Mouse (Mus musculus) left cerebral cortex, postnatal 14 days (tissue): ENCODE results near the gene Ropn1. TPM values are rescaled to one million over a fixed set of nuclear protein-coding genes. Genes with fewer than 3 reads are reported as not detected.
"Not testable (repeated sequence)": the region's sequence is repeated elsewhere in the genome, so short reads cannot be mapped to it uniquely, and the experiment has no call there.

Experiments used
- DNase-seq, 2 experiments: peaks; one replicate each; pipeline ENCODE4 v3.0.0; 2021 to 2022; ENCODE audit warnings: low spot score in 2 of 2, mixed read lengths in 1 of 2
- intact Hi-C: fragments of 180-260 bp; cut with DNase I; formaldehyde crosslinking; loops from one replicate; pipeline ENCODE4 v1.15.1; 2025
- total RNA-seq, 2 experiments: library from RNA; stranded (reverse); gene quantifications; 2 replicates each; pipeline ENCODE4 v1.2.3; 2021

Gene Ropn1
- total RNA-seq, 2 experiments from 2014 or later, result 0.55 TPM; not detected in 1

- intact Hi-C loops, result no loop called here
- no peak for DNase-seq
Measured at GRCm38 (mm10) chr16:34674365-34674764, 24.6 kb downstream of the Ropn1 start.

DNA sequence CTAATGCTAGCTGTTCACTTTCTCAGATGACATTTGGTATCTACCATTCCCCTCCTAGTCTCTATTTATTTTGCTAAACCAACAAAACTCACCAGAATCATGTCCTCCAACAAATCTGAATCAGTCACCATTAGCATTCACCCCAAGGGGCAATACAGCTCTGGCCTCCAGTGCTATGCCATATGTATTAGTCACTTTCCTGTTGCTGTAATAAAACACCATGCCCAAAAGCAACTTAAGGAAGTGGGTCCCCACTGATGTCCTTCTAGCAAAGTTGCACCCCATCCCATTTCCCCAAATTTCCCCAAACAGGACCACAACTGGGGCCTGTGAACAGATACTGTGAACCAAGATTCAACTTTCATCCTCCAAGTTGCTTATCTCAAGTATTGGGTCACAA lies 32.1 kb downstream of the Ropn1 start:
- intact Hi-C loops, result no loop called here
- DNase-seq, result no peak

- intact Hi-C loops, result loop anchor here (10.0 kb wide), 1 partner anchor 385 kb away; no protein-coding TSS in a partner anchor
- DNase-seq, result no peak
Measured at GRCm38 (mm10) chr16:34689879-34690278, 40.2 kb downstream of the Ropn1 start.

- intact Hi-C loops, result loop anchor here (10.0 kb wide), 1 partner anchor 386 kb away; no protein-coding TSS in a partner anchor
Measured at GRCm38 (mm10) chr16:34690334-34691144, 40.8 kb downstream of the Ropn1 start, which contains the start of gene Ccdc14. Gene Ccdc14 (plus strand): TSS chr16:34690616.

DNA sequence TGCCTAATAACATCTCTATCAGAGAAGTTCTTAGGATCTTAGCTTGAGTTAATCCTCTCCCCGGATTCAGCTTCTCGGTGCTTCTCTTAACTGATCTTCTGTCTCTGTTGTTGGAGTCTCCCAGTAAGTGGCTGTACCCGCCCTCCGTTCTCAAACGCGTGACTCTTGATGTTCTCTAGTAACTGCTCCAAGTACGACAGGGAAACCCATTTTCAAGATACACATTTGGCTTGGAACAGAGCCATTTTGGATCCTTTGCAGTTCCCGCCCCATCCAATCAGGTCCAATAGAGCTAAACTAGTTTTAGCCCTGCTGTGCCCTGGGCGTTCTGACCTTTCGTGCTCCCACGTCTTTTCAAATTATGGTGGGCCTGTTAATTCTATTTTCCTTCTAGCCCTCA lies 41.4 kb downstream of the Ropn1 start:
- intact Hi-C loops, result loop anchor here (10.0 kb wide), 1 partner anchor 386 kb away; no protein-coding TSS in a partner anchor

More at GRCm38 (mm10) chr16:34690334-34691144, 40.8 kb downstream of the Ropn1 start, which contains the start of gene Ccdc14:
- peak; percentile 76 for DNase-seq

DNA sequence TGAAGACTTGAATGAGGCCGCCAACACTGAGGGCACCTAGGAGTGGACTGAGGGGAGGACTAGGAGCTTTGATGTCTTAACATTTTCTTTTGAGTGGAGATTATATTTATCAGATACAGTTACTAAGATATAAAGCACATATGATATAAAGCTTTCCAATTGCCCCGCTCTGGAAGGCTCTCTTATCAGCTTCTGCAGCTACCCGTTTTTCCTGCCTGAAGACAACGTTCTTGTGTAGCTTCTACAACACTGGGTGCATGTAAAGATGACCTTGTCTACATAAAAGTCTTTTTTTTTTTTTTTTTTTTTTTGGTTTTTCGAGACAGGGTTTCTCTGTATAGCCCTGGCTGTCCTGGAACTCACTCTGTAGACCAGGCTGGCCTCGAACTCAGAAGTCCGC lies 44.8 kb downstream of the Ropn1 start:
- DNase-seq, result no peak
- intact Hi-C loops, result loop anchor here (10.0 kb wide), 1 partner anchor 390 kb away; no protein-coding TSS in a partner anchor

More for the DNA sequence above, 41.4 kb downstream of the Ropn1 start:
- no peak for DNase-seq

DNA sequence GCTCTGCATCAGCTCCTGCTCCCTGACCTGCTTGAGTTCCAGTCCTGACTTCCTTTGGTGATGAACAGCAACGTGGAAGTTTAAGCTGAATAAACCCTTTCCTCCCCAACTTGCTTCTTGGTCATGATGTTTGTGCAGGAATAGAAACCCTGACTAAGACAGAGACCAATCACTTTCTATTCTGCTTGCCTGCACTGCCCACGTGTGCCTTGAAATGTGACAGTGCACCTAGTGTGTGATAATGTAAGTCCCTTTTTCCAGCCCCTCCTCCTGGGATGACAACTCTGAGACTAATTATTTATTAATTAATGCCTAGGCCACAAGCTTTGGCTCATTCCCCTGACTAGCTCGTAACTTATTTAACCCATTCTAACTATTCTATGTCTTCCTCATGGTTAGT lies 49.0 kb downstream of the Ropn1 start:
- not testable (repeated sequence) for DNase-seq
- intact Hi-C loops, result loop anchor here (10.0 kb wide), 1 partner anchor 394 kb away; no protein-coding TSS in a partner anchor

DNA sequence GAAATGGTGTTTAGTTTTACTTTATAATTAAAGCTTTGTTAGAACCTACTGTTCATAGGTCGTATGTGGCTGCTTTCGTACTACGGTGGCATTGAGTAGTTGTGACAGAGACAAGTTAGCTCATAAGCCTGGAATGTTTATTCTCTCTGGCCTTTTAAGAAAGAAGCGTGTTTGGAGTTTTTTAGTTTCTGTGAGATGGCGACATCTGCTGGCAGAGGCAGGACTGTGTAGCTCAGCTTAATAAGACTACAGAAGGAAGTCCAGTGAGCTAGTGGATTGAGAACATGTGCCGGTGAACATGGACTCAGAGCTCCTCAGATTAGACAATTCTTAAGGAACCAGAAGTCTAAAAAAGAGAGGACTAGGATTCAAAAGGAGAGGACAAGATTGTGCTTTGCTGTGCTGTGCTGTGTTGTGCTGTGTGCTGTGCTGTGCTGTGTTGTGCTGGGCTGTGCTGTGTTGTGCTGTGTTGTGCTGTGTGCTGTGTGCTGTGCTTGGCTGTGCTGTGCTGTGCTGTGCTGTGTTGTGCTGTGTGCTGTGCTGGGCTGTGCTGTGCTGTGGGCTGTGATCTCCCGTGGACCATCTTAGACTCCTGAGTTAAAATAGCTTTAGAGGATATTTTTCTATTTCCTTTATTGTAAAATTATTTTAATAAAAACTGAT lies 50.6 kb downstream of the Ropn1 start:
- DNase-seq, result peak; percentile 79 to 85
- intact Hi-C loops, result loop anchor here (2.0 to 5.0 kb wide), 2 partner anchors 33 to 163 kb away; no protein-coding TSS in a partner anchor

- intact Hi-C loops, result loop anchor here (2.0 to 5.0 kb wide), 2 partner anchors 34 to 164 kb away; no protein-coding TSS in a partner anchor
- no peak for DNase-seq
Measured at GRCm38 (mm10) chr16:34700828-34701216, 51.1 kb downstream of the Ropn1 start.

GRCm38 (mm10) chr16:34706019-34706418 lies 56.3 kb downstream of the Ropn1 start:
- DNase-seq, result no peak
- intact Hi-C loops, result no loop called here

GRCm38 (mm10) chr16:34706487-34706946 lies 56.8 kb downstream of the Ropn1 start:
- DNase-seq, result peak in 1 of 2 experiments; percentile 42
- intact Hi-C loops, result no loop called here

DNA sequence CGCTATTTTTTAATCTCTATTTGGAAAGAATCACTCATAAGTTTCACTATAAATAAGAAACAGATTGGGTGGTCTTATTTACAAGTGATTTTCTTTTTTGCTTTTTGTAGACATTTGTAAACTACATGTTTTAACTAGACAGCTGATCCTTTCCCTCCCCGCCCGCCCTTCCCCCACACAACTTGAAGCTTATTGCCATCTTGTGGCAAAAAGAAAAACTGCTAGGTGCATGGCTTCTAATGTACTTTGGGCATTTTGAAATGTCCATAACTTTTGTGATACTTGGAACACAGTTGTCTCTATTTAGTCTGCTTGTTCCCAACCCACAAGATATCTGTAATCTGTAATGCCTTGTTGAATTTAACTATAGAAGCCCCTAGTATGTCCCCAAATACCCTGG lies 61.8 kb downstream of the Ropn1 start:
- DNase-seq, result no peak
- intact Hi-C loops, result no loop called here

DNA sequence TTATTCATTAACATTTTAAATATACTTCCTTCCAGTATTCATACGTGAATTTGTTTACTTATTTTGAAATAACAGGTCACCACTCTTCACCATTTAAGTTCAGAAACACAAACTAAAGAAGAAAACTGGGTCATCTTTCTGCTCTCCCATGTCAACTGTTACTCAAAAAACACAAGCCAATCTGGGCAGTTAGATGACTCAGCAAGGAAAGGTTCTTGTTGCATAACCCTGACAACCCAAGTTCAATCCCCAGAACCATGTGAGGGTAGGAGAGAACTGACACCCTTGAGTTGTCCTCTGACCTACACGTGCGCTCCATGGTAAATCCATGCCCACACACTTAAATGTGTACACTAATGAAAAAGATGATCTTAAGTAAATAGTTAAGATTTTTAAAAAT lies 75.4 kb downstream of the Ropn1 start:
- intact Hi-C loops, result no loop called here

More for the DNA sequence above, 75.4 kb downstream of the Ropn1 start:
- DNase-seq, result no peak

Other genes starting within 250 kb of the Ropn1 start
- 100 to 1,000 TPM; 431 to 495 TPM for gene Kalrn, start 76.4 kb upstream of the Ropn1 start, total RNA-seq
- gene Ccdc14, start 40.7 kb downstream of the Ropn1 start, total RNA-seq, result 1 to 10 TPM; 2.0 to 2.6 TPM
- gene Mylk, start 95.3 kb downstream of the Ropn1 start, total RNA-seq, result 10 to 100 TPM; 11.9 to 13.9 TPM